Mouse (Mus musculus): ENCODE measurements around the gene Hcn3. TPM values are rescaled to one million over a fixed set of nuclear protein-coding genes. Genes with fewer than 3 reads are reported as not detected.
A peak's percentile ranks its signal among the peaks of the same experiment; 100 is the strongest.

Gene Hcn3
- polyA plus RNA-seq (2014; fragmentation: Nextera tagmentation; extraction: Ambion mirVana) = 29.9 and 36.8 TPM in 2 replicates

DNA sequence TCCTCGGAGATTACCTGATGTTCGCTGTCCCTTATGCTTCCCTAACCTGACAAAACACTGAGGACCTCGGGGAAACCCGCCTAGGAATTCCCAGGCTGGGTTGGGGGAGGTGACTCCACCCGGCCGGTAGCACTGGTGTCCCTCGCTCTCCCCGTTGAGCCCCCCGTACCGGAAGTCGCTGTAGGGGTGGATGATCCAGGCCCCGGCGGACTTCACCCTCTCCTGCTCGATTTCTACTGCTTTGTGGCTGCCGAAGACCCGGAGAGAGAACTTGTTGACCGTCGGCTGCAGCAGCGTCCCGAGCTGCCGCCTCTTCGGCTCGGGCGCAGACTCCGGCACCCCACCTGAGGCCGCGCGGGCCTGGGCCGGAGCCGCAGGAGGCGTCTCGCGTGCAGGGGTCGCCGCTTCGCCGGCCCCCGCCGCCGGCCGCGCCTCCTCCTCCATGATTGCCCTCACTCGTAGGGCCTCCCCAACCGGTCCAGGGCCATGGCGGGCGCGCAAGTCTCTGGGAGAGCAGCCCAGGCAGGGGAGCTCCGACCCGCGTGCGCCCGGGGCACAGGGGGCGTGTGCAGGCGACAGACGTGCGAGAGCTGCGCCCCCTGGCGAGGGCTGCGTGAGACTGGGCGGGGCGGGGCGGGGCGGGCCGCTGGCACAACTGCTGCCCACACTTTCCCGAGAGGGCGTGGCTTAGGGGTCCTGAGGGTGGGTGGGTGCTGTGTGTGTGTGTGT, at the start of gene Hcn3:
Gene Hcn3 (minus strand): TSS at position 581 of the 729 bp plus-strand sequence.
- Histone ChIP-seq H3K4me1 (replicated peaks; ENCODE audit: control insufficient read depth, insufficient read depth, low read length) (peaks cover 29% of the 10 kb centered on the region; the same call in 1 of the 2 replicates), H3K4me3 (replicated peaks; ENCODE audit: low read length) (peak within 1 kb of the TSS; percentile 93), H3K9me3 (ENCODE audit: control insufficient read depth, low read length) (no peaks in the 10 kb centered on the region), H3K9ac (peak within 1 kb of the TSS; percentile 86), H3K27me3 (ENCODE audit: control insufficient read depth, insufficient read depth, low read length) (no peaks in the 10 kb centered on the region), H3K4me2 (replicated peaks) (peak within 1 kb of the TSS; percentile 93), H3K36me3 (replicated peaks; ENCODE audit: control insufficient read depth, insufficient read depth) (peaks cover 3% of the 10 kb centered on the region; the same call in 1 of the 2 replicates), H3K27ac (peak within 1 kb of the TSS; percentile 72; the same call in 1 of the 2 replicates)
- ATAC-seq (ENCODE audit: low FRiP score) (peak; percentile 84), DNase-seq (ENCODE audit: low spot score) (peak; percentile 77)
- under 1% methylated on average over 58 of the region's 66 CpGs for WGBS

DNA sequence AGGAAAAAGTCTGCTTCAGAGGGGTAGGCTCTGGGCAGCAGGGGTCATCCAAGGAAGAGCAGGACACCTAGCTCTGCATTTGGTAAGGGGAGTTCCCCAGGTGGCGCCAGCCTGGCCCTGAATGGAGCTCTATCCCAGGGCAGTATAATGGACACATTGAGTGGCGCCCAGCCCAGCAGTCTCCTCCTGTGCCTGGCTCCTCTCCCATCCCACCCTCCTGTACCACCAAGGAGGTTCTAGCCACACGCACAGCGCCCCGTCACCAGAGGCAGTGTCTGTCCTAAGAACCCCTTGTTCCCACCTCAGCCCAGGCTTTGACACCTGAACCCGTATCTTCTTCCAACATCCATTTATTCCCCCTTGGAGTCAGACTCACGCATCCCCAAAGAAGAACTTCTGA, 49.7 kb upstream of the Hcn3 start:
- Histone ChIP-seq H3K36me3 (replicated peaks; ENCODE audit: control insufficient read depth, insufficient read depth) (peaks cover 63% of the 10 kb centered on the region), H3K27me3 (ENCODE audit: control insufficient read depth, insufficient read depth, low read length) (no peaks in the 10 kb centered on the region), H3K9ac (no peak overlapping the region), H3K4me1 (replicated peaks; ENCODE audit: control insufficient read depth, insufficient read depth, low read length) (peaks cover 11% of the 10 kb centered on the region), H3K4me3 (replicated peaks; ENCODE audit: low read length) (no peak overlapping the region), H3K4me2 (replicated peaks) (no peak overlapping the region), H3K9me3 (ENCODE audit: control insufficient read depth, low read length) (no peaks in the 10 kb centered on the region), H3K27ac (no peak overlapping the region)
- no peak for ATAC-seq (ENCODE audit: low FRiP score)
- 87% methylated on average over 7 of the region's 7 CpGs for WGBS
- no peak for DNase-seq (ENCODE audit: low spot score)

DNA sequence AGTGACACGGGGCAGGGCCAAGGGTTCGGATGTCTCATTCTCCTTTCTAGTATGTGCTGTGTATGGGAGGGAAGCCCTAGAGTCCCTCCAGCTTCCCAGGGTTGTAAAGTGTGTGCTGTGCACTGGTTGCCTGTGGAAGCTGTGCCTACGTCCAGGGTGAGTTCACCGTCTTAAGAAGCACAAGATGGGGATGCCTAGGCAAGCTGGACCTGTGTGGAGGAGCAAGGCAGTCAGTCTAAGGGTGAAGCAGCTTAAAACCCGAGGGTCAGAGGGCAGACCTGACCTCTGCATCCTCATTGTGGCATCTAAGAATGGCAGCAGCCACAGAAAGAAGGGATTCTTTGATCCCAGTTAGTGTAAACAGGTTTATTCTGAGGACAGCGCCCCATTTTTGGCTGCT, 48.7 kb upstream of the Hcn3 start:
- no peaks in the 10 kb centered on the region for H3K9me3 ChIP-seq (ENCODE audit: control insufficient read depth, low read length)
- H3K4me3 ChIP-seq (replicated peaks; ENCODE audit: low read length) = no peak overlapping the region
- no peaks in the 10 kb centered on the region for H3K27me3 ChIP-seq (ENCODE audit: control insufficient read depth, insufficient read depth, low read length)
- H3K36me3 ChIP-seq (replicated peaks; ENCODE audit: control insufficient read depth, insufficient read depth) = peaks cover 71% of the 10 kb centered on the region
- H3K9ac ChIP-seq = no peak overlapping the region
- H3K4me1 ChIP-seq (replicated peaks; ENCODE audit: control insufficient read depth, insufficient read depth, low read length) = peaks cover 11% of the 10 kb centered on the region
- ATAC-seq (ENCODE audit: low FRiP score) (no peak), DNase-seq (ENCODE audit: low spot score) (no peak)
- no peak overlapping the region for H3K4me2 ChIP-seq (replicated peaks)
- no peak overlapping the region for H3K27ac ChIP-seq
- 94% methylated on average over 6 of the region's 6 CpGs for WGBS

DNA sequence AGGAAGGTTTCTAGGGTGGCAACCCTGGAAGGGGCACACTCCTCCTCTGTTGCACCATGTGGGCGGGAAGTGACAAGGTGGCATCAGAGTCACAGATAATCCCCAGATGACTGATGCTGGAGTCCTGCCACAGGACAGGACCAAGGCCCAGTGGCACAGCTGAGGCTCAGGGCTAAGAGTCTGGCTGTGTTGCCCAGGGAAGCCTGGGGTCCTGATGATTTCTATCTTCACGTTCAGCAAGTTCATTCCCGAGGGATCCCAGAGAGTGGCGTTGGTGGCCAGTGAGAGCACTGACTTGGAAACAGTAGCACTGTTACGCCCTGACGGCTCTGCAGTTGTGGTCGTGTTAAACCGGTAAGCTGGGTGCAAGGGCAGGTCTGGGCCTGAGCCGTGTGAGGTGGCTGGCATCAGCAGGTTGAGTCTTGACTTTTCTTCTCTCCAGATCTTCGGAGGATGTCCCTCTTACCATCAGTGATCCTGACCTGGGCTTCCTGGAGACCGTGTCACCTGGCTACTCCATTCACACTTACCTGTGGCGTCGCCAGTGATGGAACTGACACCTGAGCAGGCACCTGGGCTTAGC, 48.2 kb upstream of the Hcn3 start:
- WGBS = 93% methylated on average over 13 of the region's 13 CpGs
- DNase-seq (ENCODE audit: low spot score) = no peak
- Histone ChIP-seq H3K9ac (no peak overlapping the region), H3K4me2 (replicated peaks) (no peak overlapping the region), H3K27me3 (ENCODE audit: control insufficient read depth, insufficient read depth, low read length) (no peaks in the 10 kb centered on the region), H3K9me3 (ENCODE audit: control insufficient read depth, low read length) (no peaks in the 10 kb centered on the region), H3K36me3 (replicated peaks; ENCODE audit: control insufficient read depth, insufficient read depth) (peaks cover 71% of the 10 kb centered on the region), H3K4me3 (replicated peaks; ENCODE audit: low read length) (no peak overlapping the region), H3K27ac (no peak overlapping the region), H3K4me1 (replicated peaks; ENCODE audit: control insufficient read depth, insufficient read depth, low read length) (peaks cover 12% of the 10 kb centered on the region)
- no peak for ATAC-seq (ENCODE audit: low FRiP score)

DNA sequence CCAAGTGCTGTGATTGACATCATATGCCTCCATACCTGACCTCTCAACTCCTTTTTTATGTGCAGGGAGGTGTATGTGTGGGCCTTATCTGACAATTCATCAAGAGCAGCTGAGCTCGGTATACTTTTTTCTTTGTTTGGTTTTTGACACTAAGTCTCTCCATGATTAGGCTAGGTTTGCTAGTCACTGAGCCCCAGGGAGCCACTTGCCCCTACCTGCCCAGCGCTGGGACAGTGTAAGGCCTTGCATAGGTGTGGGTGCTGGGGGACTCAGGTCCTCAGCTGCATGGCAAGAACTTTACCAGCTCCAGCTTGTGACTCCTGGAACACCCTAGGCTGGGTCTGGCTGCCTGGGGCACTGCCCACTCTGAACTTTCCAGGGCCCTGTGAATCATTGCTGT, 46.7 kb upstream of the Hcn3 start:
- no peak for ATAC-seq (ENCODE audit: low FRiP score)
- no peak overlapping the region for H3K4me2 ChIP-seq (replicated peaks)
- H3K27me3 ChIP-seq (ENCODE audit: control insufficient read depth, insufficient read depth, low read length) = no peaks in the 10 kb centered on the region
- no peak overlapping the region for H3K4me3 ChIP-seq (replicated peaks; ENCODE audit: low read length)
- H3K27ac ChIP-seq = no peak overlapping the region
- WGBS = 92% methylated on average over 2 of the region's 2 CpGs
- H3K4me1 ChIP-seq (replicated peaks; ENCODE audit: control insufficient read depth, insufficient read depth, low read length) = peaks cover 5% of the 10 kb centered on the region
- no peak overlapping the region for H3K9ac ChIP-seq
- H3K36me3 ChIP-seq (replicated peaks; ENCODE audit: control insufficient read depth, insufficient read depth) = peaks cover 71% of the 10 kb centered on the region
- H3K9me3 ChIP-seq (ENCODE audit: control insufficient read depth, low read length) = no peaks in the 10 kb centered on the region
- DNase-seq (ENCODE audit: low spot score) = no peak

DNA sequence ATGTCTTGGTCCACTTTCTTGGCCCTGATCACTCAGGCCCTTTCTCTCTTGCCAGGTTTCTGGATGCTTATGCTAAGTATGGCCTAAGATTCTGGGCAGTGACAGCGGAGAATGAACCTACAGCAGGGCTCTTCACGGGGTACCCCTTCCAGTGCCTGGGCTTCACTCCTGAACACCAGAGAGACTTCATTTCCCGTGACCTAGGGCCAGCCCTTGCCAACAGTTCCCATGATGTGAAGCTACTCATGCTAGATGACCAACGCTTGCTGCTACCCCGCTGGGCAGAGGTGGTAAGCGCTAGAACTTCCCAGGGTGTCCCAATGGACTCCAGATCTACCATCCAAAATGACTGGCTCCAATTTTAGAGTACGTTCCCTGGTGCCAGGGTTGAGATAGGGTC, 46.1 kb upstream of the Hcn3 start:
- Histone ChIP-seq H3K9me3 (ENCODE audit: control insufficient read depth, low read length) (no peaks in the 10 kb centered on the region), H3K27me3 (ENCODE audit: control insufficient read depth, insufficient read depth, low read length) (no peaks in the 10 kb centered on the region), H3K4me1 (replicated peaks; ENCODE audit: control insufficient read depth, insufficient read depth, low read length) (peaks cover 5% of the 10 kb centered on the region), H3K4me3 (replicated peaks; ENCODE audit: low read length) (no peak overlapping the region), H3K9ac (no peak overlapping the region), H3K4me2 (replicated peaks) (no peak overlapping the region), H3K36me3 (replicated peaks; ENCODE audit: control insufficient read depth, insufficient read depth) (peaks cover 71% of the 10 kb centered on the region), H3K27ac (no peak overlapping the region)
- WGBS = 95% methylated on average over 7 of the region's 7 CpGs
- ATAC-seq (ENCODE audit: low FRiP score) (no peak), DNase-seq (ENCODE audit: low spot score) (no peak)

DNA sequence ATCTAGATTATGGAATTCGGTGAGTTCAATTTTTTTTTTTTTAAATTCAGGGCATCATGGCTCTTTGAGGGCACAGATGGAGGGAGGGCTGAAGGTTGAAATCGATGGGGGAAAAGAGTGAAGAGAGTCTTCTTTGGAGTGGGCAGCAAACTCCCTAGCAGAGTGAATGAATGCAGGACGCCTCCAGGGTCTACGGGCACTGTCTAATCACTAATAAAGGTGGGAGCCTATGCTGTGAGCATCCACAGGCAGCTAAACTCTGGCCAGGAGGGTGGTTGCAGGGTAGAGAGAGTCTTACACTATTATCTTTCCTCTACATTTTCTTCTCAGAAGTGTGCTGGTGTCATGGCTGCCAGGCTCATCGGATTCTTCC, 43.1 kb upstream of the Hcn3 start:
- H3K27ac ChIP-seq = no peak overlapping the region

DNA sequence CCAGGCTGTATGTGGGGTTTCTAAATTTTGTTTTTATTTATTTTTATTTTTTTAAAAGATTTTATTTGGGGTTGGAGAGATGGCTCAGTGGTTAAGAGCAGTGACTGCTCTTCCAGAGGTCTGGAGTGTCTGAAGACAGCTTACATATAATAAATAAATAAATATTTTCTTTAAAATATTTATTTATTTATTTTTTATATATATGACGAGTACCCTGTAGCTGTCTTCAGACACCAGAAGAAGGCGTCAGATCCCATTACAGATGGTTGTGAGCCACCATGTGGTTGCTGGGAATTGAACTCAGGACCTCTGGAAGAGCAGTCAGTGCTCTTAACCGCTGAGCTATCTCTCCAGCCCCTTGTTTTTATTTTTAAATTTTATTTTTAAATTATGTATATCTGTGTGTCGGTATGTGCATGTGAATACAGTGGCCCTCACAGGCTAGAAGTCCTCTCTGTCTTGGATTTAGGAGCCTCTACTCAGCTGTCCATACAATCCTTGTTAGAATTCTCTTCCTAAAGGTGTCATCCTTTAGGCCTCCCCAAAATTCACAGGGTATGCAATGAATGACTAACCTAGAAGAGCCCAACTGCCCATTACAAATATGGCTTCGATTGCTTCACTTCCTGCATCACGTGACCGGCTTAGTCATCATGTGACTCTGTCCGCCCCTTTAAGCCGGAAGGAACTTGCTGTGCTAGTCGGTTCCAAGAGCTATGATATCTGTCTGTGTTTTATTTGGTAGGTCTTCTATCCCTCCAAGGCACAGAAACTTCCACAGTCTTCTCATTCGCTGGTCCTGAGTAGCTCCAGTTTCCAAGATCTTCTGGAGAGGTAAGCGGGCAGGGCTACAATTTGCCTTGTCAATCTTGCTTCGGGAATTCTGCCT, 42.5 kb upstream of the Hcn3 start, which contains the start of gene Gba:
Gene Gba (plus strand): TSS at position 676 of the 889 bp plus-strand sequence.
- Histone ChIP-seq H3K27me3 (ENCODE audit: control insufficient read depth, insufficient read depth, low read length) (no peaks in the 10 kb centered on the region), H3K9ac (peak within 1 kb of the TSS; percentile 62), H3K4me1 (replicated peaks; ENCODE audit: control insufficient read depth, insufficient read depth, low read length) (peaks cover 5% of the 10 kb centered on the region), H3K9me3 (ENCODE audit: control insufficient read depth, low read length) (no peaks in the 10 kb centered on the region), H3K4me3 (replicated peaks; ENCODE audit: low read length) (peak within 1 kb of the TSS; percentile 44), H3K4me2 (replicated peaks) (peak within 1 kb of the TSS; percentile 62), H3K27ac (no peak within 1 kb of the TSS), H3K36me3 (replicated peaks; ENCODE audit: control insufficient read depth, insufficient read depth) (peaks cover 35% of the 10 kb centered on the region)
- DNase-seq (ENCODE audit: low spot score) = peak; percentile 98
- WGBS = 24% methylated on average over 13 of the region's 13 CpGs
- ATAC-seq (ENCODE audit: low FRiP score) = peak; percentile 91

More for the DNA sequence above, 43.1 kb upstream of the Hcn3 start:
- DNase-seq (ENCODE audit: low spot score) = no peak
- Histone ChIP-seq H3K27me3 (ENCODE audit: control insufficient read depth, insufficient read depth, low read length) (no peaks in the 10 kb centered on the region), H3K36me3 (replicated peaks; ENCODE audit: control insufficient read depth, insufficient read depth) (peaks cover 41% of the 10 kb centered on the region), H3K4me3 (replicated peaks; ENCODE audit: low read length) (peak overlapping the region; percentile 44), H3K9me3 (ENCODE audit: control insufficient read depth, low read length) (no peaks in the 10 kb centered on the region), H3K9ac (peak overlapping the region; percentile 62), H3K4me1 (replicated peaks; ENCODE audit: control insufficient read depth, insufficient read depth, low read length) (peaks cover 5% of the 10 kb centered on the region), H3K4me2 (replicated peaks) (peak overlapping the region; percentile 62)
- 35% methylated on average over 5 of the region's 5 CpGs for WGBS
- ATAC-seq (ENCODE audit: low FRiP score) = 0 out of 2 replicates have a peak, but pooled peaks have one; percentile 18

DNA sequence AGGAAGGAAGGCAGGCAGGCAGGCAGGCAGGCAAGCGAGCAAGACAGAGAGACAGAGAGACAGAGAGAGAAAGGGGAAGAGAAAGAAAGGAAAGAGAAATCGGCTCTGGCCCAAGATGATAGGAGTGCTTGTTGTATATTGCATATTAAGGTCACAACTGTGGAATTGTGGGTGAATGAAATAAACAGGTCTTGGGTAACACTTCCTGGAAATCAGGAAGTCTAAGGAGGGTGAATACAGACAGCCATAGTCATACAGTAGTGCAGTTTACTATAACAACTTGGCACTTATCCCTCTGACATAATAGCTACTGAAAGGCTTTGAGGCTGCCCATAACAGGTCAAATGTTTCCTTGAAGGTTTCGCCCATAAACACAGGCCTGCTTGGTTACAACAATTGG, 39.8 kb upstream of the Hcn3 start:
- 79% methylated on average over 3 of the region's 3 CpGs for WGBS
- Histone ChIP-seq H3K36me3 (replicated peaks; ENCODE audit: control insufficient read depth, insufficient read depth) (peaks cover 9% of the 10 kb centered on the region), H3K4me3 (replicated peaks; ENCODE audit: low read length) (no peak overlapping the region), H3K4me2 (replicated peaks) (no peak overlapping the region), H3K4me1 (replicated peaks; ENCODE audit: control insufficient read depth, insufficient read depth, low read length) (peaks cover 14% of the 10 kb centered on the region), H3K9ac (no peak overlapping the region), H3K9me3 (ENCODE audit: control insufficient read depth, low read length) (no peaks in the 10 kb centered on the region), H3K27me3 (ENCODE audit: control insufficient read depth, insufficient read depth, low read length) (no peaks in the 10 kb centered on the region), H3K27ac (no peak overlapping the region)
- ATAC-seq (ENCODE audit: low FRiP score) = no peak
- DNase-seq (ENCODE audit: low spot score) = no peak

All from hindbrain, embryonic 14.5 days (tissue).